Mouse (Mus musculus) midbrain, embryonic 11.5 days (tissue): ENCODE data around the gene Ccdc38. TPM values are rescaled to one million over a fixed set of nuclear protein-coding genes. Genes with fewer than 3 reads are reported as not detected.

Experiments
- ATAC-seq: fragments of 200-750 bp; cut with Nextera tagmentation; 2 replicates; pipeline ENCODE4 v1.8.0; 2017; ENCODE audit warnings: moderate TSS enrichment, moderate library complexity; ENCODE audit not compliant: low FRiP score
- DNase-seq: peaks from one replicate; pipeline ENCODE4 v3.0.0; 2015; ENCODE audit warnings: low spot score; ENCODE audit errors: missing footprints
- H3K27ac ChIP-seq: fragments of 300-500 bp; sonication (generic); 2 replicates; pipeline ENCODE4 v1.5.1; 2014; ENCODE audit warnings: low read depth, low read length
- H3K27me3 ChIP-seq: fragments of 300-500 bp; sonication (generic); 2 replicates; pipeline ENCODE4 v1.6.1; 2014; ENCODE audit warnings: mild to moderate bottlenecking, low read length, moderate library complexity, mixed read lengths; ENCODE audit not compliant: control insufficient read depth, insufficient read depth
- H3K36me3 ChIP-seq: fragments of 300-500 bp; sonication (generic); 2 replicates; pipeline ENCODE4 v1.6.1; 2014; ENCODE audit warnings: mild to moderate bottlenecking, low read length, moderate library complexity, mixed read lengths; ENCODE audit not compliant: control insufficient read depth, insufficient read depth
- H3K4me1 ChIP-seq: fragments of 300-500 bp; sonication (generic); 2 replicates; pipeline ENCODE4 v1.6.1; 2014; ENCODE audit warnings: low read length; ENCODE audit not compliant: control insufficient read depth, insufficient read depth
- H3K4me2 ChIP-seq: fragments of 300-500 bp; sonication (generic); 2 replicates; pipeline ENCODE4 v1.6.1; 2014; ENCODE audit warnings: mild to moderate bottlenecking, moderate library complexity
- H3K4me3 ChIP-seq: fragments of 300-500 bp; sonication (generic); 2 replicates; pipeline ENCODE4 v1.5.1; 2014; ENCODE audit warnings: low read depth, low read length
- H3K9ac ChIP-seq: fragments of 300-500 bp; sonication (generic); 2 replicates; pipeline ENCODE4 v1.6.1; 2014; ENCODE audit warnings: low read length
- H3K9me3 ChIP-seq: fragments of 300-500 bp; sonication (generic); 2 replicates; pipeline ENCODE4 v1.6.1; 2016; ENCODE audit warnings: low read length; ENCODE audit not compliant: control insufficient read depth
- WGBS: fragments of 180-500 bp; shearing (Covaris S2); extraction: QIAGEN DNeasy Blood & Tissue Kit; methylation state at CpG from one replicate; pipeline ENCODE4 v1.1.7; 2014; 5-methylcytosine and 5-hydroxymethylcytosine counted together
- polyA plus RNA-seq: library from polyadenylated mRNA; unstranded; fragments of >200 nt; fragmentation: Nextera tagmentation; extraction: Ambion mirVana; gene quantifications from 2 replicates; pipeline ENCODE4 v1.2.1, GENCODE M21; 2014

Gene Ccdc38
- 0.44 and 0.47 TPM in 2 replicates for polyA plus RNA-seq

GRCm38 (mm10) chr10:93540431-93541210 lies at the start of gene Ccdc38:
TSS of gene Ccdc38 (plus strand) at chr10:93540632.
- 75% methylated on average over 17 of the region's 17 CpGs for WGBS
- ATAC-seq = peak; percentile 43; the same call in 1 of the 2 replicates
- peak within 1 kb of the TSS; percentile 31 for H3K4me3 ChIP-seq

GRCm38 (mm10) chr10:93500864-93501263 lies 39.6 kb upstream of the Ccdc38 start:
- no peaks in the 10 kb centered on the region for H3K9me3 ChIP-seq
- ATAC-seq = no peak
- H3K4me1 ChIP-seq = no peaks in the 10 kb centered on the region
- no peak overlapping the region for H3K27ac ChIP-seq
- no peak overlapping the region for H3K4me3 ChIP-seq
- H3K9ac ChIP-seq = no peak overlapping the region
- 65% methylated on average over 10 of the region's 10 CpGs for WGBS
- H3K4me2 ChIP-seq = no peak overlapping the region
- no peaks in the 10 kb centered on the region for H3K36me3 ChIP-seq
- DNase-seq = no peak
- no peaks in the 10 kb centered on the region for H3K27me3 ChIP-seq

More at GRCm38 (mm10) chr10:93540431-93541210, at the start of gene Ccdc38:
- no peak for DNase-seq
- Histone ChIP-seq H3K4me1 (peaks cover 4% of the 10 kb centered on the region; the same call in 1 of the 2 replicates), H3K27me3 (no peaks in the 10 kb centered on the region; the same call in 1 of the 2 replicates), H3K4me2 (peak within 1 kb of the TSS; percentile 59), H3K9me3 (no peaks in the 10 kb centered on the region), H3K36me3 (no peaks in the 10 kb centered on the region), H3K27ac (no peak within 1 kb of the TSS), H3K9ac (peak within 1 kb of the TSS; percentile 54)

DNA sequence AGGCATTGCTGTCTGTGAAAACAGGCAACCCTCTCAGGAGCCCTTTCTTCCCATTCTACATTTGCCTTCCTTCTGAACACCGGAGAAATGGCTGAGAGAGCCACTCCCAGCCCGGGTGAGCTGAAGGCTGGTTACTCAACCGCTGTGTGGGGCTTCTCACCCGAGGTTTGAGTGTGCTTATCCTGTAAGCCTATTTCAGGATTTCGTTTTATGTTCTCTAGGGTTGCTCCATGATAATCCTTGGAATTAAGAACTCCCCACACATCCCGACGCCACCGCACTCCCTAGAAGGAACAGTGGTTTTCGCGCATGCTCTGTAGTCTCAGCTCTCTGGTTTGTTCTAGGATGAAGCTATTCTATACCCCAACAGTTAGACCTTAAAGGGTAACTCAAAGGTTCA lies 39.1 kb upstream of the Ccdc38 start:
- Histone ChIP-seq H3K4me1 (no peaks in the 10 kb centered on the region), H3K4me2 (no peak overlapping the region), H3K36me3 (no peaks in the 10 kb centered on the region), H3K9me3 (no peaks in the 10 kb centered on the region), H3K9ac (no peak overlapping the region), H3K27ac (no peak overlapping the region), H3K4me3 (no peak overlapping the region), H3K27me3 (no peaks in the 10 kb centered on the region)
- ATAC-seq (no peak), DNase-seq (no peak)
- 72% methylated on average over 10 of the region's 10 CpGs for WGBS

- no peak overlapping the region for H3K9ac ChIP-seq
- H3K4me2 ChIP-seq = no peak overlapping the region
- ATAC-seq = no peak
- H3K9me3 ChIP-seq = no peaks in the 10 kb centered on the region
- no peaks in the 10 kb centered on the region for H3K36me3 ChIP-seq
- H3K4me1 ChIP-seq = no peaks in the 10 kb centered on the region
- no peak for DNase-seq
- H3K27me3 ChIP-seq = no peaks in the 10 kb centered on the region
- no peak overlapping the region for H3K27ac ChIP-seq
- 85% methylated on average over 7 of the region's 7 CpGs for WGBS
- no peak overlapping the region for H3K4me3 ChIP-seq
Observed at GRCm38 (mm10) chr10:93508383-93508970, 32.0 kb upstream of the Ccdc38 start.

DNA sequence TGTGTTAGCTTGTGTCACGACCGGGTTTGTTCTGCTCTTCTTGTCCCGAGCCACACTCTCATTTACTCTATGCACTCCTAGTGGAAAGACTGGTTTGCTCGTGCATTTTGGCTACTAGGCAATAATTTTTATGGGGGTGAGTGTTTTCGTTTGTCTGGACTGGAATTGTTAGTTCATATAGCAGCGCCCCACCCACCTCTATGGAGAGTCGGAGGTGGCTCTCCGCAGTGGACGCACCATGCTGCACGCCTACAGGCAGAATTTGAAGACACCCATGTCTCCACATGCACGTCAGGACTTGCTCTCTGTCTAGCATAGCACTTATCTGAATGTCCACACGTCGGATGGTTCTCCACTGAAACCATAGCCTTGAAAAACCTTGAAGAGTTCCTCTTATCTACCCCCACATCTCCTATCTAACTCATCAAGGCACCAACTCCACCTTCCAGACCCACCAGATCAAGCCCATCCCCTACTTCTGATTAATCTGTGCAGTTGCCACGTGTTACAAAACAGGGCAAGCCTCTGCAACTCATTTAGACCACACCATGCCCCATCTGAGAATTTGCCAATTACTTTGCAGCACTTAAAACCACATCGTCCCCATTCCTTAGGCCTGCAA lies 30.8 kb upstream of the Ccdc38 start:
- DNase-seq = no peak
- Histone ChIP-seq H3K9ac (no peak overlapping the region), H3K27me3 (no peaks in the 10 kb centered on the region), H3K27ac (no peak overlapping the region), H3K4me2 (no peak overlapping the region), H3K9me3 (no peaks in the 10 kb centered on the region), H3K4me3 (no peak overlapping the region), H3K4me1 (no peaks in the 10 kb centered on the region), H3K36me3 (no peaks in the 10 kb centered on the region)
- 92% methylated on average over 15 of the region's 15 CpGs for WGBS
- no peak for ATAC-seq

DNA sequence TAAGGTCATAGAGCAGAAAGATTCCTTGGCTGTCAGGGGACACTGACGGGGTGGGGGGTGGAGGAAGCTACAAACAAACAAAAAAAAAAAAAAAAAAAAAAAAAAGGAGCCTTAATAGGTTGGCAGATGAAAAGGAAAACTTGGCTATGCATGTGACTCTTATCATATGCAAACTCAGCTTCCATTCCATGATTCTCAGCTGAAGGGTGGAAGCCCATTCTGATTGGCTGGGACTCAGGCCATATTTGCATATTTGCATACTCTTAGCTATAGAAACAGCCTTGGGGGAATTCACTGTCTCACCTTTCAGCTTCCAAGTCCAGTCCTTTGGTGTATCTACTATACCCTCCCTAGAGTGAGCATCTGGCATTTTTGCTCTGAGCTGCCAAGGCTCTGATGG lies 25.0 kb upstream of the Ccdc38 start:
- H3K4me2 ChIP-seq = no peak overlapping the region
- no peaks in the 10 kb centered on the region for H3K4me1 ChIP-seq
- H3K4me3 ChIP-seq = no peak overlapping the region
- H3K27ac ChIP-seq = no peak overlapping the region
- H3K9me3 ChIP-seq = no peaks in the 10 kb centered on the region
- ATAC-seq (no peak), DNase-seq (no peak)
- no peak overlapping the region for H3K9ac ChIP-seq
- 27% methylated on average over 1 of the region's 1 CpGs for WGBS
- no peaks in the 10 kb centered on the region for H3K36me3 ChIP-seq
- no peaks in the 10 kb centered on the region for H3K27me3 ChIP-seq

GRCm38 (mm10) chr10:93515927-93516326 lies 24.5 kb upstream of the Ccdc38 start:
- WGBS = 90% methylated on average over 12 of the region's 12 CpGs

GRCm38 (mm10) chr10:93517754-93518153 lies 22.7 kb upstream of the Ccdc38 start:
- H3K4me2 ChIP-seq = no peak overlapping the region
- H3K4me3 ChIP-seq = no peak overlapping the region
- H3K9ac ChIP-seq = no peak overlapping the region
- WGBS = 72% methylated on average over 4 of the region's 4 CpGs
- ATAC-seq = no peak
- H3K36me3 ChIP-seq = no peaks in the 10 kb centered on the region
- no peak overlapping the region for H3K27ac ChIP-seq
- H3K4me1 ChIP-seq = no peaks in the 10 kb centered on the region
- H3K9me3 ChIP-seq = no peaks in the 10 kb centered on the region
- DNase-seq = no peak
- no peaks in the 10 kb centered on the region for H3K27me3 ChIP-seq

More at GRCm38 (mm10) chr10:93515927-93516326, 24.5 kb upstream of the Ccdc38 start:
- no peak overlapping the region for H3K4me2 ChIP-seq
- H3K9ac ChIP-seq = no peak overlapping the region
- no peaks in the 10 kb centered on the region for H3K36me3 ChIP-seq
- H3K9me3 ChIP-seq = no peaks in the 10 kb centered on the region
- no peak overlapping the region for H3K27ac ChIP-seq
- H3K4me1 ChIP-seq = no peaks in the 10 kb centered on the region
- ATAC-seq (no peak), DNase-seq (no peak)
- H3K27me3 ChIP-seq = no peaks in the 10 kb centered on the region
- H3K4me3 ChIP-seq = no peak overlapping the region

GRCm38 (mm10) chr10:93518186-93518585 lies 22.2 kb upstream of the Ccdc38 start:
- Histone ChIP-seq H3K4me3 (no peak overlapping the region), H3K4me2 (no peak overlapping the region), H3K27ac (no peak overlapping the region), H3K36me3 (no peaks in the 10 kb centered on the region), H3K9ac (no peak overlapping the region), H3K27me3 (no peaks in the 10 kb centered on the region), H3K9me3 (no peaks in the 10 kb centered on the region), H3K4me1 (no peaks in the 10 kb centered on the region)
- ATAC-seq = no peak
- WGBS = 88% methylated on average over 4 of the region's 4 CpGs
- no peak for DNase-seq
